Mouse (Mus musculus): ENCODE measurements at regions not wholly inside any gene's neighbourhood (a gene's known extent, or its start where the extent isn't known, plus 50 kb on each side); places are given as distances from the start of the nearest gene placed in this dataset.
"Not testable (repeated sequence)": the region's sequence is repeated elsewhere in the genome, so short reads cannot be mapped to it uniquely, and the experiment has no call there.

DNA sequence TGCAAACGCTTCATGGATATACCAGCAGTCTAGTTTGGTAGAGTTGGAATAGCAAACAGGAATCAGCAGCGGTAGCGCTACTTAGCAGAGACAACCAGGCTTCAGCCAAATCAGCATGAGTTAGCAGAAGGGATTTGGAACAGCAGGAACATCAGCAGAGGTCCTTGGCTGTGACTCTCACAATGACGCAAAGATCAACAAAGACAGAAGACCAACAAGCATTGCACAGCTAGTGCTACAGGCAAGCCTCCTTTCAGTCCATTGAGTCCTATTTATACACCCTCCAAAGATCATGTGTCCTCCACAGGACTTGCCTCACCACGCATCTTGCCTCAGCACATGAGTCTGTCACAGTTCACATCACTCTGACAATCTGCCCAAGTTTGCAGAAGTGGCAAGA, 61.6 kb upstream of the Cdyl start:
- in situ Hi-C loops (cut with MboI, MseI), result no loop called here

DNA sequence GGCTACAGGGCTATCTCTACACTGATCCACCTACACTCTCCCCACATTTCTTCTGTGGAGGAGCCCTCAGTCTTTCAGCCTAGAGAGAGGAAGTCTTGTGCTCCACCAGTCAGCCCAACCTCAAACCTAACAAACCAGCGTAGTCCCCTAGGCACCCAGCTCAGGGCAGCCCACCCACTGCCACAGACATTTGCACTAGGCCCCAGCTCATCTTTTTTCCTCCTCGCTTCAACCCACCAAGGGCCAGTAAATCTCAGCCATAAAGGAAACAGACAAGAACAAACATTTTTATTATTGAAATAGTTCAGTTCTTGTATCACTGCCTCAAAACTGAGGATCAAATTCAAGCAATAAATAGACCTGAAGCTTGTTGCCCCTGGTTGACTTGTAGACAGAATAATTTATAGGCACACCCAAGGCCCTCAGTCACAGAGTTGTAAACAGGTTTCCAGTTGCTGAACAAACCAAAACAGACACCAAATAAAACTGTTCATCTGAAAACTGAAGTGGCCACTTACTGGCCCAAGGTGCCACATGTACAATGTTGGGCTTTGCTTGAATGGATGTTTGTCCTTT, 58.0 kb upstream of the Cdyl start:
- in situ Hi-C loops (cut with MboI, MseI), result no loop called here

DNA sequence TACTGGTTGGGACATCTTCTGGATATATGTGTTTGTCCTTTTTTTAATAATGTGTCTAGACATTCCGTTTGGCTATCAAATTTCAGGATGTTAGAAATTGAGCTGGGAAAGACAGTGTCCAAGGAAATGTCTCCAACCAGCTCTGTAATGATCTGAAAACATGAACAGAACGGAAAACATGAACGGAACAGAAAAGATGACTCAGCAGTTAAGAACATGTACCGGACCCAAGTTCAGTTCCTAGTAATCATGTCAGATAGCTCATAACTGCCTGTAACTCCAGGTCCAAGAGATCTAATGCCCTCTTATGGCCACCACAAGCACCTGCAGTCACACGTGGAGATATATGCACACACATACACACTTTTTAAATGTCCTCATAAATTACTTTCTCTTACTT, 56.6 kb upstream of the Cdyl start:
- in situ Hi-C loops (cut with MboI, MseI), result no loop called here

DNA sequence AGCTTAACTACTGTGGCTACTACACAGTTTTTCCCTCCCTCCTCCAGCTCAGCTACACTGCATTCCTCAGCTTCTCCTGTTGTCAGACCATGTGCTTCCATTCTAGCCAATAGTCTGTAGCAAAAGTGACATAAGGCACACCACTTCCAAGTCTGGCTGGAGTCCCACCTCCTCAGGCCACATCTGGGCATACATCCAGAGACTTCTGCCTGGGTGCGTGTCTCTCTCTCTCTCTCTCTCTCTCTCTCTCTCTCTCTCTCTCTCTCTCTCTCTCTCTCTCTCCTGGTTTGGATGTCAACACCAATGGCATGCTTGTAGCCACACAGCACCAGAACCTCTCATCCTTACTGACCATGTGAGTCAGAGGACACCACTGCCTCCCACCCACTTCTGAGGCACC, 55.6 kb upstream of the Cdyl start:
- in situ Hi-C loops (cut with MboI, MseI), result no loop called here

DNA sequence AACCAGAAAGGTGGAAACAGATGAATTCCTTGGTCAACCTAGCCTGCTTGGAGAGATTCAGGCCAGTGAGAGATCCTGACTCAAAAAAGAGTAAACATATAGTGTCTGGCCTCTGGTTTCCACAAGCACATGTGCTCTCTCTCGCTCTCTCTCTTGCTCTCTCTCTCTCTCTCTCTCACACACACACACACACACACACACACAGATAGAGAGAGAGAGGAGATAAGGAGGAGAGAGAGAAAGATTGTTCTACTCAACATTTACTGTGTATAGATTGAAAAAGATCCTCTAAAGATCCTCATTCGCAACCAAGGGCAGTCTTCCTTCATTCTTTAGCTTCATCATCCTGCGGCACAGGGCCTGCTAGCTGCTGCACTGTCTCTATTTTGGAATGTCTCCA, 54.9 kb upstream of the Cdyl start:
- in situ Hi-C loops (cut with MboI, MseI), result no loop called here

DNA sequence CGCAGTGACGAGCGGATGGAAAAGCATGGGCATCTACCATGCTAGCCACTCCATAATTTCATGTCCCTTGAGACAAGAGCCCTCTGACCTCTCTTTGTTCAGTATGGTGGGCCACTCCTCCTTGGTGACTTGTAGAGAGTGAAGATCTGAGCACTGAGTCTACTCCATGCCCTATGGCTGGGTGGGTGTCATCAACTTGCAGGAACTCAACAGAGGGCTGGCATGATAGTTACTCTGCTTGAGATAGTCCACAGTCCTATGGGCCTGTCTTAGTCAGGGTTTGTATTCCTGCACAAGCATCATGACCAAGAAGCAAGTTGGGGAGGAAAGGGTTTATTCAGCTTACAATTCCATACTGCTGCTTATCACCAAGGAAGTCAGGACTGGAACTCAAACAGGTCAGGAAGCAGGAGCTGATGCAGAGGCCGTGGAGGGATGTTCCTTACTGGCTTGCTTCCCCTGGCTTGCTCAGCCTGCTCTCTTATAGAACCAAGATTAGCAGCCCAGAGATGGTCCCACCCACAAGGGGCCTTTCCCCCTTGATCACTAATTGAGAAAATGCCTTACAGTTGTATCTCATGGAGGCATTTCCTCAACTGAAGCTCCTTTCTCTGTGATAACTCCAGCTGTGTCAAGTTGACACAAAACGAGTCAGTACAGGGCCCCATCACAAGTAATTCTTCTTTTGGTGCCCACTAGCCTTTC, 52.6 kb upstream of the Cdyl start:
- in situ Hi-C loops (cut with MboI, MseI), result not testable (repeated sequence)

DNA sequence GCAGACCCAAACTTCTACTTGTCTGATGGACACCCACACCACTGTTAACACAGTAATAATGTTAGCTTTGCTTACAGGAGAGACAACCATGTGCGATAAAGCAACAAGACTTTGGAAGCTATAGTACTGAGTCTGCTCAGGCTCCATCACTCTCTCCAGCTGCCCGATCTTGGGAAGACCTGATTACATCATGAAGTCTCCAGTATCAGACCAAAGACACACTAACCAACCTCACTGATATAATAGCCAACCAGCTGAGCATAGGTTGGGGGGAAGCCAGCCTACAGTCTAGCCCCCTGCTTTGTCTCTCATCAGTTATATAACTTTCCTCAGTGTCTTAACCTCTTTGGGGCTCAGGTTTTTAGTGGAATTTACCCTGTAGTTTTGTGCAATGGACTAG, 51.9 kb upstream of the Cdyl start:
- in situ Hi-C loops (cut with MboI, MseI), result no loop called here

All from T-helper 1 cell (primary cell).